Mouse (Mus musculus) c-Kit-negative CD71-positive TER-119-positive erythroid progenitor cells, embryonic 14.5 days (primary cell): Measurements from ENCODE around the gene AI467606.

Experiments used
- DNase-seq: peaks from one replicate; pipeline ENCODE4 v3.0.0-alpha.2; 2013; ENCODE audit warnings: low read depth, low spot score

Gene AI467606

DNA sequence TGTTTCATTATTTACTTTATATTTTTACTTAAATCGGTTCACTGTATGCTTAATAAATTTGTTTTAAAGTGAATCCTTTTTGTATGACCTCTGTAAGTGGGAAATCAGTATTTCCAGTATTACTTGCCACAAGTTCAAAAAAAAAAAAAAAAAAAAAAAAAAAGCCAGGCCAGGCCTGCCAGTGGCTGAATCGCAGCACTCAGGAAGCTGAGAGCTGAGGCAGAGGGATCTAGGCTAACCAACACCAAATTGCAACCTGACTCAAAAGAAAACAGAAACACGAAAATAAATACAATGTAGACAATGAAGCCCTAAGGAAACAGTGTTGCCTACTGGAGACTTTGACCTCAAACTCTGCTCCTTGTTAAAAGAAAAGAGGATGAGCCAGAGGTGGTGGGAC lies 2.8 kb downstream of the AI467606 start:
- no peak for DNase-seq

DNA sequence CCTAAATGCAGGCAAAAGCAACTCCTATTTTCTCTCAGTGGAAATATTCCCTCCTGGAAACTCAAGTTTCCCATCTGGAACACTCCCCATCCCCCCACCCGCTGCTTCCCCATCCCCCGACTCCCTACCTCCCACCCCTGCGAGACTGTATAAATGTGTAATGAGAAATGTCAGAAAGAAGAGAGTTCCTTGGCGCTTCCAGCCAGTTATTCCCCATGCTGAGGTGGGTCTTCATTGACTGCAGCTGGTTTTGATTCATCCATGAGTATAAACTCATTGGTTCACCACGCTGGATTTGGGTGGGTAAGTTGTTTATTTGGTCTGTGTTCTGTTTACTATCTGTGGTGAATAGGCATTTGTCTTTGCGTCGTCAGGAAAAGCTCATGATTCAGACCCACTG lies 5.3 kb downstream of the AI467606 start:
- DNase-seq, result no peak

DNA sequence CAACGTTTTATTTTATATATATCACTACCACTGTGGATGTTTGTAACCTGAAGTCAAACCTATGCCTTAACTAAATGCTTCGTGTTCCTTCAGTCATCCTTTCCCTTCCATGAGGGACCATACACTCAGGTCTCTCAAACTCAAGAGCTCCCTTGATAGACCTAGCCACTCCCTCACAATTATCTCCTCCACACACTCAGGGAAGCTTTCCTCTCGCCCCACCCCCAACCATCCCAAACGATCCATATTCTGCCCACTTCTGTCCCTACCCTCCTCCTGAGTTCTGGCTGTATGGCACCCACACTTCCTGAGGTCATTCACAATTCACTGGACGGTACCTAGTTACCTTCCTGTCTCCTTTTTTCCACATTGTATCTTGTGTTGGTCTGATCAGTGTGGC lies 7.4 kb downstream of the AI467606 start:
- no peak for DNase-seq

DNA sequence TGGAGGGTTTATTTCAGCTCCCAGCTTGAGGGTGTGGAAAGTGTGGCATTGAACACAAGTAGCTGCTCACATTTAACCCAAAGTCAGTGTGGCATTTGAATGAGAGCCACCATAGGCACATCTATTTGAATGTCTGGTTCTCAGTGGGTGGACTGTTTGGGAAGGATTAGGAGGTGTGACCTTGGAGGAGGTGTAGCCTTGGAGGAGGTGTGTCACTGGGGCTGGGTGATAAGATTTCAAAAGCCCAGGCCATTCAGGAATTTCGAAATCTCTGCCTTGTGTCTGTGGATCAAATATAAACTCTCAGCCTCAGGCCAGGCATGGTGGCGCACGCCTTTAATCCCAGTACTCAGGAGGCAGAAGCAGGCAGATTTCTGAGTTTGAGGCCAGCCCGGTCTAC lies 7.8 kb downstream of the AI467606 start:
- DNase-seq, result no peak

DNA sequence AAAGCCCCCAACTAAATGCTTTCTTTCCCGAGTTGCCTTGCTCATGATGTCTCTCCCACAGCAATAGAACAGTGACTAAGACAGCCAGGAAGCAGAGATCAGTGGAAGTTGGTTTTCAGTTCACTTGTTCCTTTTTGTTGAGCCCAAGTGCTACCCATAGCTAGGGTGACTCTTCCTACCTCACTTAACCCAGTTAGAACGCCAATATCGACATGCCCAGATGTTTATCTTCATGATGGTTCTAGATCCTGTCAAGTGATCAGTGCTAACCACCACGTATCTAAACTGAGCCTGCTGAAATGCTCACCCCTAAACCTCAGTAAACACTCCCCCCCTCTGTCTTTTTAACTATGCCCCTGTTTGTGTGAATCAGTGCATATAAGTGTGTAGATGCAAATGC lies 8.4 kb downstream of the AI467606 start:
- no peak for DNase-seq

DNA sequence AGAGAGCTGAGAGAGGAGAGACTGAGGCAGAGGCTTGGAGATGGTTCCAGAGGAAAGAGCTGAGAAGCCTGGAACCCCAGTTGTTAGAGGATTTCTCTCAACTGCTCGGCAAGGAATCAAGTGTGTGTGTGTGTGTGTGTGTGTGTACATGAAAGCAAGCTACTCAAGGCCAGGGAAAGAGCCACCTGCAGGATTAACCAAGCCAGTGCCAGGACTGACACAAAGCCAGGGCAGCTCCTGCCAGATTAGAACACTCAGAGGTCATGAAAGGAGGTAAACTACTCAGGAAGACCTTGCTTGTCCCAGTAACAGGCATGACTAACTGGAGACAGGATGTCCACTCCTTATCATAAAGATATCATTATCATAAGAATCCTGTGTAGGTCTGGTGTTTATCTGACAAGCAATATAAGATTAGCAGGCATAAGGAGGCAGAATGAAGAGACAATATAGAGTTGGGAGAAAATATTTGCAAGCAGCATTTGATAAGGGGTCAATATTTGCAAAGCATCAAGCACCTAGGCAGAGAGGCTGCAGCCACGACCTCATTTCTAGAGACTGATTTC lies 10.4 kb downstream of the AI467606 start:
- DNase-seq, result no peak

DNA sequence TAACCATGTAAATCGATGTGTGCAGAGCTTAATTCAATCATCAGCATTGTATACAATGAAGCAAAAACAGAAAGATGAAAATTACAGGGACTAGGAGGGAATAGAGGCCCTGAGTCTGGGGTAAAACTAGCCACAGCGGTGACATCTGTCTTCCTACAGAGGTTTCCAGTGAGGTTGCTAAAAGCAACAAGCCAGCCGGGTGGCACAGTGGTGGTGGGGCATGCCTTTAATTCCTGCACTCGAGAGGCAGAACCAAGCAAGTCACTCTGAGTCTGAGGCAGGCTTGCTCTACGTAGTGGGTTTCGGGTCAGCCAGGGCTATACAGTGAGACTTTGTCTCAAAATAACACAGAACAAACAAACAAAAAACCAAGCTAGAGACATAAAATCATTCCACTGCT lies 11.0 kb downstream of the AI467606 start:
- no peak for DNase-seq

DNA sequence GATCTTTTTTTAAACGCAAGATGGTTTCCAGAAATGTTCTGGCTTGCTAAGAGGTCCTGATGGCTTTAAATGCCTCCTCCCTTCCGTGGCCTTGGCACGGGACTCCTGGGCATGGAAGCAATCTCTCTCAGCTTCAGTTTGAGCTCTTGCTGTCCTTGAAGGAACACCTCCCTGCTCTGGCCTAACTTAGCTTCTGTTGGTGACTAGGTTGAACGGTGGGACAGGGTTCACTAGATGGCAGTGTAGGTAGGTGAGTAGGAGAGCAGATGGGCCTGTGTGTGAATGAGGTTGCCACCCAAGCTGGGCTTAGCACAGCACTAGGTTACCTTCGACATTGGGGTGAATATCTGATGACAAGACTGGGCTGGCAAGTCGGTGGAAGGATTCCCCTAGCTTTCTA lies 12.8 kb downstream of the AI467606 start:
- no peak for DNase-seq

DNA sequence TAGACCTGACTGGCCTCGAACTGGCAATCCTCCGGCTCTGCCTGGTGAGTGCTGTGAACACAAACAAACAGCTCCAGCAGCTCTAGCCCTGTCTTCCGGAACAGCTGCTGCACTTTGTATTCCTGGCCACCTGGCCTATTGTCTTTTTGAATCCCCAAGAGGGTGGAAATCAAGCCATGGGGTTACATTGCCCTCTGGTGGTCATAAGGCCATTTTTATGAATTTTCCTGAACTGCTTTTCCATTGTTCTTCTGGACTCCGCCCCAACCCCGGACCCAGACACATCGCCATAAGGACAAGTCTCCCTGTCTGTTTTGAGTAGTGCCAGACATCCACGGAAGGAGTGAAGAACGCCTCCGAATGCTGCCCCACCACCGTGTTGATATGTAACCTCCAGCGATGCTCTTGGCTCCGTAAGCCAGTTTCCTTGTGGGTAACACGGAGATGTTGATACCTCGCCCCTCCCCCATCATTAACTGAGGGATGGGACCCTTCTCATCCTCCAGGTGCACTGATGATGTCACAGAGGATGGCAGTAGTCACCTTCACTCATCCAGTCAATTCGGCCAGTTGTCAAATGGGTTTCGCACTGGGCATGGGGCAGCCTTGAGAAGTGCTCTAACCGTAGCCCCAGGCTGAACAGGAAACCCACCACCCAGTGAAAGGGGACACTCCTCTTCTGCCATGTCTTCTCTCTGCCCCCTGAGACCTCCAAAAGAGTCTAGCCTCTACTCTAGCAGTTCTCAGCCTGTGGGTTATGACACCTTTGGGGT lies 13.6 kb downstream of the AI467606 start:
- DNase-seq, result no peak

DNA sequence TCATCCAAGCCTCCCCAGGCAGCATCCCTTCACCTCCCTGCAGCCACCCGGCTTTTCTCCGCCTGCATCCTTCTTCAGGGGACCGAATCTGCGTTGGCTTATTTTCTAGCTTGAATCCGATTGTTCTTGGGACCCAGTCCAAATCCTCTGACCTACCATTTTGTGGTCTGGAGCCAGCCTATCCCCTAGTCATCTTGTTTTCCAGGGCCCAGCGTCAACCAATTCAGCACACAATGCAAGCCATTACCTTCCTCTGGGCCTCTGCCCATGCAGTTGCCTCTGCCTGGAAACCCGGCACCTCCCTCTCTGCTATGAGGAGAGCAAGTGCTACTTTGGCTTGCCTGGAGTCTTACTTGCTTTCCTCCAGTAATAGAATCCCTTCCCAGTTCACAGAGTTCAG lies 14.4 kb downstream of the AI467606 start:
- DNase-seq, result no peak

DNA sequence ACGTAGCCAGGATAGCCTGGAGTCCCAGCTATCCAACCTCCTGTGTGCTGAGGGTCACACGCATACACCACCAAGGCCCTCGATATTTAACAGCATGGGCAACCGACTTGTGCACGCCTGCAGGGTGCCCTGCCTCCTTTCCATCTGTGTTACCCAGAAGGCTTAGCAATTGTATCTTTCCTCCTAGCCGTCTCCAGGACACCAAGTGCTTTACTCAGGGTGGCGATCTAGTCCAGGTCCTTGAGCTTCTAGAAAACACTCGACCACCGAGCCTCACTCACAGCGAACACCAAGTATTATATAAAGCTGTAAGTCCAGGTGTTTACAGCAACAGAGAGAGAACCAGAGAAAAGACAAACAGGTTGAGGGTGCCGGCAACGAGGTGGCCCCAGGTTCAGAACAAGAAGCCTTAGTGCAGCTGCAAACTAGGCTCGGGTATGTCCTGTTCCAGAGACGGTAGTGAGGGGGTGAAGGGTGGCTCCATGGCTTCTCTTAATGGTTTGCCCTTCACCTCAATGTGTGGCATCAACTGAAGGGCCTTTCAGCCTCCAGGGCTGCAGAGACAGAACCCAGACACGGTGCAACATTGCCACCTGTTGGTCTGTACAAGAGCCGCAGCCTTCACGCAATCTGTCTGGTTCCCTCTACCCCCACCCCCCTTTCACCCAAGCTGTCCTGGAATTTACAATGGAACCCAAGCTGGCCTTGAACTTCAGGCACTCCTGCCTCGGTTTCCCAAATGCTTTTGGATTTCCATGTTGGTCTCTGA lies 19.3 kb downstream of the AI467606 start:
- DNase-seq, result peak; percentile 37

DNA sequence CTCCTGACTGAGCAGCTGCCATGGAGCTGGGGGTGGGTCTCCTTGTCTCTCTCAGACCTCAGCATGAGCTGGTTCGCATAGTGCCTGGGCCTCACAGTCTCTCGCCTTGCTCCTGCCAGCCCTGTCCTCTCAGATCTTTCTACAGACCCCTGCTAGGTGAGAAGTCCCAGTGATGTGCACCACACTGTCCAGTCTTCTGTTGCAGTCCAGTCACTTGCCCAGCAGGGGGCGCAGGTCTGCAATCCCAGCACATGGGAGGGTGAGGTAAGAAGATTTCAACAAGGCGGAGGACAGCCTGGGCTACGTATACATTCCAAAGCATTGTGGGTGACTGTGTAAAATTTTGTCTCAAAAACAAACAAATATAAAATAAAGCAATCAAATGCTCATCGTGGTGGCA lies 20.3 kb downstream of the AI467606 start:
- DNase-seq, result peak; percentile 62

DNA sequence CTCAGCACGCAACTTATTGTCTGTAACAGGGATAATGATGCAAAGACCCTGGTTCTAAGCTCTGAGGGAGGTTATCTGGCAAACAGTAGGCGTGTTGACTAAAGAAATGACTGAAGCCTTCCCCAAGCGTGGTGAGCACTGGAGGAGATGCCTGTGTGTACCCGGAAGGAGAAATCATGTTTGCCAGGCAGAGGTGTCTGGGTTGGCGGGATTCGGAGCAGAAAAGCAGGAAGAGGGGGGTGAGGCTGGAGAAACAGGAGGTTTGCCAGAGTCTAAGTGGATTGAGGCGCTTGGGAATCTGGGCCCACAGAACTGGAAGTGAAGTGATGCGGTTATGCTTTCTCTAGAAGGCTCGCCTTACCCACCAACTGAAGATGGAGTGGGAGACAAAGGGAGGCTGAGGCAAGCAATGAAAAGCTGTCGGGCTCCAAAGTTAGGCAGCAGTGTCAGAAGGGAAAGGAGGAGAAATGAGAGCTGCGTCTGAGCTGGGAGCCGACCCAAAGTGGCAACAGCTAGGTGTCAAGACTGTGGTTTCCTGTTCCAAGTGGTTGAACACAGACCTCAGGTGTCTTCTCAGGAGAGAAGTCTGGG lies 21.2 kb downstream of the AI467606 start:
- no peak for DNase-seq

DNA sequence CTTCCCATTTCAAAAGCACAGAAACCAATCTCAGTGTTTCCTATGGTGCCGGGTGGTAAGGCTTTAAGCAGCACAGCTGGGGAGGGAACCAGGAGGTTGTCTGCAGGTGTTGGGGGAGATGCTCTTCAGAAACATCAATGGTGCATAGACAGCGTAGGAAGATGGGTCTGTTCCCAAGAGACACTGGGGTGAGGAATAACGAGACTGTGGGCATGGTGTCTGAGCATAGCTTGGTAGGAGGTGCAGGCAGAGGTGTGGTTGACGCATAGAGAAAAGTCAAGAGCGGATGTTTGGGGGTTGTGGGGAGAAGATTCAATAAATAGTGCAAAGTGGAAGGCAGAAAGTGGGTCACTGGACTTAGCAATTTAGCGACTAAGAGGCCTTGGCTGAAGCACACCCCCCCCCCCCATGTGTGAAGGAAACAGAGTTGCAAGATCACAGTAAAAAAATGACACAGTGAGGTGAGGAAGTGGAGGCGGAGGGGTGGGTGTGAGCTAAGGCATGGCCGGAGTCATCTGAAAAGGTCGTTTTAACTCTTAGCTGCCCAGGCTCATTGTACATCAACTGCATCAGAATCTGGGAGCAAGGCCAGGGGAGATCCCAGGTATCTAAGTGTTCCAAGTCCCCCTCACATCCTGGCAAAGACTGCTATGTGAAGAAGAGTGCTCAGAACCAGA lies 21.9 kb downstream of the AI467606 start:
- DNase-seq, result no peak

DNA sequence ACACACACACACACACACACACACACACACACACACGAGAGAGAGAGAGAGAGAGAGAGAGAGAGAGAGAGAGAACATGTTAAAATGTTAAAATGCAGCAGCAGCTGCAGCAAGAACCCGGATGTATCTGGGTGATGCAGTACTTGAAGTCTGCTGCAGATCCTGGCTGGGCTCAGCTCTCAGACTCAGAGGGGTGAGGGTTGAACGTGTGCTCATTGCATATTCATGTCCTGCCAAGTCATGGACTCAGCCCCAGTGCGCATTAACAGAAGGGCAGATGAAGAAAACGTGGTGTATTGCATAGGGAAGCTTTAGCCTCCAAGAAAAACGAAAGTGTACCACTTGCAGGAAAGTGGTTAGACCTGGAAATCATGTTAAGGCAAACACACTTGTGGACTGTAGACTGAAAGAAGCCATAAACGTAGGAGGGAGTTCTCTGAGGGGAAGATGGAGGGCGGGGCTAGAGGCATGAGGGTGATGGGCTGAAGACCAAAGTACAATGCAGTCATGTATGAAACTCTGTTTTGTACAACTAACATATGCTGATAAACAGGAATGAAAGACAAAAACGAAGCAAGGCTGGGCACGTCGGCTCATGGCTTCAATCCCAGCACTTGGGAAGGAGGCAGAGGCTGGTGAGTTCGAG lies 22.6 kb downstream of the AI467606 start:
- no peak for DNase-seq

DNA sequence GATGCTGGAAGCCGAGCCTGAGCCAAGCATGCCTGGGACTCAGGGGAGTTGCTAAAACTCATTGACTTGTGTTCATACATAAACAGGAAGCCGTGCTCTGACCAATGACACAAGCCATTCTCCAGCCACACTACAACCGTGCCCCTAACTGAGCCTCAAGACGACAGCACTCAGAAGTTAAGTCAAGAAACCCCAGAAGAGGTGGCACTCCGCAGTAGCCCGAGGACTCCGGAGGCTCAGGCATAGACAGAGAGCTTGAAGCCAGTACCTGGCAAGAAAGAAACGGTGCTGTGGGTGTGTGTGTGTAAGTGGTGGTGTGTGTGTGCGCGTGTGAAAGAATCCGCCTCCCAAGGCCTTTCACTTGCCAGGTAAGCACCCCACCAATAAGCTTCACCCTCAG lies 23.8 kb downstream of the AI467606 start:
- DNase-seq, result no peak

DNA sequence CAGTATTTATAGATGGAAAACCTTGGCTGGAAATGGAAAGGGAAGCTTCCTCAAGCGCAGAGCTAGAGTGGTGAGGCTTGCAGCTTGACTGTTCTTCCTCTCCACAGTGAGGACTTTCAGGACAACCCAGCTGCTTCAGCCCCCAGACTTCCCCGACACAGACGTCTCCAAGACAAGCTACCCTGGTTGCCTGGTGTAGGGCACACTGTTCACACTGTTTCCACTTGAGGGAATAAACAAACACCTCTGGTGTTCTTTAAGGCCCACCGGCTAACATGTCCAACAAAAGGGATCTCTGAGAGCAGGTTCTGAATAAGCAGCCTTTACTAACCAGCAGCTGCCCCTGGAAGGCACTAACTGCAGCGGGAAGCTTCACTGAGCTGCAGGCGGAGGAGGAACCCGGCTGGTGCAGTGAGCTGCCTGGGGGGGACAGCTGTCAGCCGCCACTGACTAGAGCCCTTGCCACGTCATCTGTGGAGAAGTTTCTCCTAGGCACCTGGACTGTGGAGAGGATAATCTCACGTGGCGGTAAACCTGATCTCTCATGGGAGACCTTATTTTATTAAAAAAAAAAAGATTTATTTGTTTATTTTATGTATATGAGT lies 25.3 kb downstream of the AI467606 start:
- DNase-seq, result no peak

DNA sequence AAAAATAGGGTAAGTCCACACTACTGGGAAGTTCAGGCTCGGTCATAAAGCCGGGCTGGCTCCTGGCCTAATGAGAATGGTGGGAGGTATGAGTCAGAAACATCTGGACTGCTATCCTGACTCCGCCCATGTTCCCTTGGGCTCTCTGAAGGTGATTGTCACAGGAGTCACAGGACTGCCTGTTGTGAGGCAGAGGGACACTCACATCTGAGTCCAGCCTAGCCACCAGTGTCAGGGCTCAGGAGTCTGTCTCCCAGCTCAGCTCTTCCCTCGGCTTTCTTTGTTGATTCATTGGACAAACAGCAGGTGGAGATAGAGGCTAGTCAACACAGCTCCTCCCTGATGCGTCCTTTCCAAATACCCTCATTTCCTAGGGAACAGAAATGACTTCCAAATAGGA lies 26.8 kb downstream of the AI467606 start:
- DNase-seq, result no peak

DNA sequence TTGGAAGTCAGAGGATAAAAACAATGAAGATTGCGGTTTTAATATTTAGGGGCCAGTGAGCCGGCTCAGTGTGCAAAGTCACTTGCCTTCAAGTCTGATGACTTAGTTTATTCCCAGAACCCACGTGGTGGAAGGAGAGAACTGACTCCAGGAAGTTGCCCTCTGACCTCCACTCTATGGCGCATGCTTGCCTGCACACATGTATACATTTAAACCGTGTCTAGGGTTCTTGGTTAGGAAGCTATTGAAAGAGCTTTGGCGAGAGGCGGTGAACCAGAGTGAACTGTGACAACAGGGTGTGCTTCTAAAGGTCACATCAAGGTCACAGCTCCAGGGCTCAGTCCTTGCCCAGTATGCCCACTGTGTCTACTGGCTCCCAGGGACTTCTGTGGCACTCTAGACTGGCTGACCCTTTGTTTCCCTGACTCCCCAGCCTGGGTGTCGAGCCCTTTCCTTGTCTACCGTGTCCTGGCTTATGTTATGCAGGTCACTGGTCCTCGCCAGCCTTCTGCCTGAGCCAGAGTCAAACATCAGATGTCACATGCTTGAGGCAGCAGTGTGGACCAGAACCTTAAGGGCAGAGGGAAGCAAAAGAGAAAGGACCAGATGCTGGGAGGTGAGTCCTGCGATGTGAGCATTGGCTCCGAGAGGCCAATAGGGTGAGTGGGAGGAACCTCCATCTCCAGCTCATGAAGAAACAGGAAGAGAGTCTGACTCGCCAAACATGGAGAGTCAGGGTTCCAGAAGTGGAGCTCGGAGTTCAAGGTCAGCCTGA lies 27.7 kb downstream of the AI467606 start:
- no peak for DNase-seq
